Comparison of ENCODE assay signal across 8 mouse cellular contexts in genomic region chr19:10604534-10604933, GRCm38 (mm10). TPM values are rescaled to one million over a fixed set of nuclear protein-coding genes. Genes with fewer than 3 reads are reported as not detected.
A peak's percentile ranks its signal among the peaks of the same experiment; 100 is the strongest.
DNase-seq lines count a peak whose midpoint lies in the region; ATAC-seq and TF ChIP-seq lines count a peak whose summit lies in the region.

No protein-coding gene starts in this region.

- ATAC-seq in heart, embryonic 16.5 days (replicated peaks; ENCODE audit: extremely low read depth, insufficient read depth, low FRiP score): no peak
- no peak for ATAC-seq in forebrain, postnatal 0 days
- ATAC-seq in midbrain, embryonic 12.5 days (ENCODE audit: low FRiP score, low read depth): no peak
- ATAC-seq in activated CD4-positive, CD25-positive, alpha-beta regulatory T cell, adult 4 months: no peak

- intact Hi-C loops in left cerebral cortex, postnatal 25 days (cut with DNase I): no loop called here

- no peak for DNase-seq in heart, adult 8-10 months (ENCODE audit: low spot score)
- peak; percentile 47 for DNase-seq in NIH3T3 (ENCODE audit: low read depth)
- DNase-seq in forebrain, postnatal 0 days: no peak
- no peak for DNase-seq in left cerebral cortex, postnatal 25 days (ENCODE audit: low spot score in 2 of 2)
- no peak for DNase-seq in kidney, adult 8-10 months

- peak overlapping the region; percentile 74 for H3K4me2 ChIP-seq in heart, embryonic 16.5 days (ENCODE audit: low read depth, low read length)
- H3K4me2 ChIP-seq in forebrain, postnatal 0 days (ENCODE audit: low read depth): peak overlapping the region; percentile 73
- peak overlapping the region; percentile 86 for H3K4me2 ChIP-seq in midbrain, embryonic 12.5 days (replicated peaks)

- H3K36me3 ChIP-seq in heart, embryonic 16.5 days (ENCODE audit: control insufficient read depth, insufficient read depth): peaks cover 17% of the 10 kb centered on the region
- H3K36me3 ChIP-seq in forebrain, postnatal 0 days (ENCODE audit: insufficient read depth): peaks cover 16% of the 10 kb centered on the region
- peaks cover 26% of the 10 kb centered on the region for H3K36me3 ChIP-seq in midbrain, embryonic 12.5 days

- peaks cover 24% of the 10 kb centered on the region for H3K4me1 ChIP-seq in heart, embryonic 16.5 days (ENCODE audit: control insufficient read depth, insufficient read depth, low read length)
- H3K4me1 ChIP-seq in forebrain, postnatal 0 days (ENCODE audit: insufficient read depth): peaks cover 14% of the 10 kb centered on the region
- H3K4me1 ChIP-seq in midbrain, embryonic 12.5 days: peaks cover 33% of the 10 kb centered on the region

- no peak for TF ChIP-seq CTCF in forebrain, postnatal 0 days (IDR thresholded peaks at IDR 0.05; ENCODE audit: low read depth)

- no peaks in the 10 kb centered on the region for H3K9me3 ChIP-seq in heart, embryonic 16.5 days (replicated peaks; ENCODE audit: control insufficient read depth, low read length)
- H3K9me3 ChIP-seq in forebrain, postnatal 0 days (ENCODE audit: low read length): no peaks in the 10 kb centered on the region
- H3K9me3 ChIP-seq in midbrain, embryonic 12.5 days: no peaks in the 10 kb centered on the region

- 49% methylated on average over 3 of the region's 3 CpGs for WGBS in heart, embryonic 16.5 days
- WGBS in forebrain, postnatal 0 days: 51% methylated on average over 3 of the region's 3 CpGs
- 72% methylated on average over 3 of the region's 3 CpGs for WGBS in midbrain, embryonic 12.5 days

- H3K4me3 ChIP-seq in heart, embryonic 16.5 days (ENCODE audit: low read length): peak overlapping the region; percentile 94
- H3K4me3 ChIP-seq in forebrain, postnatal 0 days (ENCODE audit: low read depth, low read length): peak overlapping the region; percentile 93; the same call in 1 of the 2 replicates
- peak overlapping the region; percentile 96 for H3K4me3 ChIP-seq in midbrain, embryonic 12.5 days

- H3K27me3 ChIP-seq in heart, embryonic 16.5 days (ENCODE audit: control insufficient read depth, insufficient read depth, low read length): no peaks in the 10 kb centered on the region
- H3K27me3 ChIP-seq in forebrain, postnatal 0 days (ENCODE audit: insufficient read depth, low read length): no peaks in the 10 kb centered on the region
- no peaks in the 10 kb centered on the region for H3K27me3 ChIP-seq in midbrain, embryonic 12.5 days

- peak overlapping the region; percentile 94 for H3K27ac ChIP-seq in heart, embryonic 16.5 days (ENCODE audit: low read length)
- peak overlapping the region; percentile 91 for H3K27ac ChIP-seq in forebrain, postnatal 0 days (ENCODE audit: low read depth, low read length)
- H3K27ac ChIP-seq in midbrain, embryonic 12.5 days (replicated peaks): peak overlapping the region; percentile 90

- H3K9ac ChIP-seq in heart, embryonic 16.5 days (ENCODE audit: low read length): peak overlapping the region; percentile 98
- peak overlapping the region; percentile 93 for H3K9ac ChIP-seq in forebrain, postnatal 0 days
- H3K9ac ChIP-seq in midbrain, embryonic 12.5 days (replicated peaks): peak overlapping the region; percentile 81

RNA-seq across cellular contexts. Expression of gene Ddb1, which starts 0.6 kb away (rescaled TPM):
- 276 and 277 TPM in 2 replicates for polyA plus RNA-seq in heart, embryonic 16.5 days (2015; fragmentation: Nextera tagmentation; extraction: Ambion mirVana)
- total RNA-seq in heart, adult 8-10 months (2022): 100 to 1,000 TPM; 132 to 146 (median 139) TPM
- total RNA-seq in forebrain, postnatal 0 days (2014; rRNA removed): 245 and 273 TPM in 2 replicates
- 130 and 145 TPM in 2 replicates for polyA plus RNA-seq in forebrain, postnatal 0 days (2015; fragmentation: Nextera tagmentation; extraction: Ambion mirVana)
- 406 and 413 TPM in 2 replicates for polyA plus RNA-seq in midbrain, embryonic 12.5 days (2016; fragmentation: Nextera tagmentation; extraction: Ambion mirVana)
- polyA plus RNA-seq in activated CD4-positive, CD25-positive, alpha-beta regulatory T cell, adult 4 months (2017; shearing (Covaris generic)): 10 to 100 TPM; 79.6 to 85.1 TPM
- total RNA-seq in left cerebral cortex, postnatal 25 days (2021): 100 to 1,000 TPM; 193 to 194 TPM

RNA-seq across cellular contexts. Expression of gene Tkfc, which starts 0.9 kb away (rescaled TPM):
- 11.4 TPM in 2 replicates for polyA plus RNA-seq in heart, embryonic 16.5 days (2015; fragmentation: Nextera tagmentation; extraction: Ambion mirVana)
- 10 to 100 TPM in 2 of 4 experiments, 1 to 10 TPM in 2; 9.4 to 11.3 (median 10.2) TPM for total RNA-seq in heart, adult 8-10 months (2022)
- total RNA-seq in forebrain, postnatal 0 days (2014; rRNA removed): 8.8 and 12.8 TPM in 2 replicates
- polyA plus RNA-seq in forebrain, postnatal 0 days (2015; fragmentation: Nextera tagmentation; extraction: Ambion mirVana): 19.3 and 22.7 TPM in 2 replicates
- 22.9 and 25.0 TPM in 2 replicates for polyA plus RNA-seq in midbrain, embryonic 12.5 days (2016; fragmentation: Nextera tagmentation; extraction: Ambion mirVana)
- polyA plus RNA-seq in activated CD4-positive, CD25-positive, alpha-beta regulatory T cell, adult 4 months (2017; shearing (Covaris generic)): 10 to 100 TPM in 1 of 2 experiments, 1 to 10 TPM in 1; 6.3 to 12.3 TPM
- total RNA-seq in left cerebral cortex, postnatal 25 days (2021): 10 to 100 TPM; 20.4 to 21.3 TPM

RNA-seq across cellular contexts. Expression of gene Tmem138, which starts 27.4 kb away (rescaled TPM):
- polyA plus RNA-seq in heart, embryonic 16.5 days (2015; fragmentation: Nextera tagmentation; extraction: Ambion mirVana): 25.1 TPM in 2 replicates
- total RNA-seq in heart, adult 8-10 months (2022): 1 to 10 TPM; 1.6 to 4.0 (median 2.3) TPM
- total RNA-seq in forebrain, postnatal 0 days (2014; rRNA removed): 16.6 and 21.2 TPM in 2 replicates
- 28.3 and 31.7 TPM in 2 replicates for polyA plus RNA-seq in forebrain, postnatal 0 days (2015; fragmentation: Nextera tagmentation; extraction: Ambion mirVana)
- polyA plus RNA-seq in midbrain, embryonic 12.5 days (2016; fragmentation: Nextera tagmentation; extraction: Ambion mirVana): 50.4 and 52.5 TPM in 2 replicates
- polyA plus RNA-seq in activated CD4-positive, CD25-positive, alpha-beta regulatory T cell, adult 4 months (2017; shearing (Covaris generic)): 10 to 100 TPM; 15.2 to 19.2 TPM
- total RNA-seq in left cerebral cortex, postnatal 25 days (2021): 10 to 100 TPM; 12.4 to 13.6 TPM

RNA-seq across cellular contexts. Expression of gene Cyb561a3, which starts 27.6 kb away (rescaled TPM):
- 20.6 and 22.8 TPM in 2 replicates for polyA plus RNA-seq in heart, embryonic 16.5 days (2015; fragmentation: Nextera tagmentation; extraction: Ambion mirVana)
- 10 to 100 TPM; 11.1 to 12.9 (median 12.0) TPM for total RNA-seq in heart, adult 8-10 months (2022)
- total RNA-seq in forebrain, postnatal 0 days (2014; rRNA removed): 21.4 and 24.9 TPM in 2 replicates
- 18.9 and 22.0 TPM in 2 replicates for polyA plus RNA-seq in forebrain, postnatal 0 days (2015; fragmentation: Nextera tagmentation; extraction: Ambion mirVana)
- 15.6 and 16.7 TPM in 2 replicates for polyA plus RNA-seq in midbrain, embryonic 12.5 days (2016; fragmentation: Nextera tagmentation; extraction: Ambion mirVana)
- 10 to 100 TPM; 33.9 to 39.6 TPM for polyA plus RNA-seq in activated CD4-positive, CD25-positive, alpha-beta regulatory T cell, adult 4 months (2017; shearing (Covaris generic))
- total RNA-seq in left cerebral cortex, postnatal 25 days (2021): 10 to 100 TPM; 12.2 to 13.9 TPM

RNA-seq across cellular contexts. Expression of gene Vwce, which starts 29.5 kb away (rescaled TPM):
- 1.7 and 2.1 TPM in 2 replicates for polyA plus RNA-seq in heart, embryonic 16.5 days (2015; fragmentation: Nextera tagmentation; extraction: Ambion mirVana)
- not detected for total RNA-seq in heart, adult 8-10 months (2022)
- total RNA-seq in forebrain, postnatal 0 days (2014; rRNA removed): 1.5 and 1.7 TPM in 2 replicates
- 0.44 and 0.88 TPM in 2 replicates for polyA plus RNA-seq in forebrain, postnatal 0 days (2015; fragmentation: Nextera tagmentation; extraction: Ambion mirVana)
- polyA plus RNA-seq in midbrain, embryonic 12.5 days (2016; fragmentation: Nextera tagmentation; extraction: Ambion mirVana): 0.33 and 0.54 TPM in 2 replicates
- polyA plus RNA-seq in activated CD4-positive, CD25-positive, alpha-beta regulatory T cell, adult 4 months (2017; shearing (Covaris generic)): 1 to 10 TPM in 1 of 2 experiments, not detected in 1; 1.1 TPM
- total RNA-seq in left cerebral cortex, postnatal 25 days (2021): under 1 TPM; 0.18 to 0.50 TPM
